Mouse (Mus musculus) C2C12 (cell line): ENCODE data around the gene Map1b.

Experiments
- CEBPB ChIP-seq: IDR thresholded peaks from one replicate; pipeline ENCODE4 v1.6.1; 2011; ENCODE audit warnings: low read depth, mild to moderate bottlenecking, control low read depth, moderate library complexity
- CTCF ChIP-seq: IDR thresholded peaks from one replicate; pipeline ENCODE4 v1.5.1; 2011; ENCODE audit not compliant: control insufficient read depth, insufficient read depth, insufficient read length
- MAX ChIP-seq: IDR thresholded peaks from one replicate; pipeline ENCODE4 v1.6.1; 2011; ENCODE audit warnings: mild to moderate bottlenecking, control low read depth
- MYOD1 ChIP-seq: IDR thresholded peaks from one replicate; pipeline ENCODE4 v1.6.1; 2011; ENCODE audit warnings: low read depth; ENCODE audit not compliant: control insufficient read depth, insufficient read length
- MYOG ChIP-seq: IDR thresholded peaks from one replicate; pipeline ENCODE4 v1.6.1; 2011; ENCODE audit not compliant: control insufficient read depth, insufficient read length; ENCODE audit errors: extremely low read depth
- USF1 ChIP-seq: IDR thresholded peaks from one replicate; pipeline ENCODE4 v1.6.1; 2011; ENCODE audit warnings: low read depth, mild to moderate bottlenecking, control low read depth, moderate library complexity

DNA sequence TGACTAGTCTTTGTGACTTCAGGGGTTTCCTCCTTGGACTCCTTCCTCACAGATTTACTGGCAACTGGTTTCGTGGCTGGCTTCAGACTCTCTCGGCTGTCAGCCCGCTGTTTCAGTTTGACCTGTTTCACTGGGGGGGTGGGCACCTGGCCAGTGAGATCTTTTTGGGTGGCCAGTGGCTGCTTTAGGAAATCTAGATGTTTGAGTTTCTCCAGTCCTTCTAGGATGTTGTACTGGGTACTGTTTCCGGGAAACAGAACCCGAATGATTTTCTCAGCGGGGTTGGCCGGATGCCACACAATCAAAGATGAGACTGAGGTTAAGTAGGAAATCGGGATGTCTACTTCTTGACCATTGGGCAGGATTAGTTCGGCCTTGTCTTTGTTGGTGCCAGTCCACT, 81.8 kb downstream of the Map1b start:
- TF ChIP-seq CTCF (no peak), USF1 (no peak), MYOD1 (no peak), MAX (no peak), MYOG (no peak), CEBPB (no peak)
